Mouse (Mus musculus): Measurements from ENCODE around the gene Fam160a1. TPM values are rescaled to one million over a fixed set of nuclear protein-coding genes. Genes with fewer than 3 reads are reported as not detected.
A peak's percentile ranks its signal among the peaks of the same experiment; 100 is the strongest.

Fam160a1 gene
- polyA plus RNA-seq, 1 experiment from 2014 or later, result 8.9 TPM

DNA sequence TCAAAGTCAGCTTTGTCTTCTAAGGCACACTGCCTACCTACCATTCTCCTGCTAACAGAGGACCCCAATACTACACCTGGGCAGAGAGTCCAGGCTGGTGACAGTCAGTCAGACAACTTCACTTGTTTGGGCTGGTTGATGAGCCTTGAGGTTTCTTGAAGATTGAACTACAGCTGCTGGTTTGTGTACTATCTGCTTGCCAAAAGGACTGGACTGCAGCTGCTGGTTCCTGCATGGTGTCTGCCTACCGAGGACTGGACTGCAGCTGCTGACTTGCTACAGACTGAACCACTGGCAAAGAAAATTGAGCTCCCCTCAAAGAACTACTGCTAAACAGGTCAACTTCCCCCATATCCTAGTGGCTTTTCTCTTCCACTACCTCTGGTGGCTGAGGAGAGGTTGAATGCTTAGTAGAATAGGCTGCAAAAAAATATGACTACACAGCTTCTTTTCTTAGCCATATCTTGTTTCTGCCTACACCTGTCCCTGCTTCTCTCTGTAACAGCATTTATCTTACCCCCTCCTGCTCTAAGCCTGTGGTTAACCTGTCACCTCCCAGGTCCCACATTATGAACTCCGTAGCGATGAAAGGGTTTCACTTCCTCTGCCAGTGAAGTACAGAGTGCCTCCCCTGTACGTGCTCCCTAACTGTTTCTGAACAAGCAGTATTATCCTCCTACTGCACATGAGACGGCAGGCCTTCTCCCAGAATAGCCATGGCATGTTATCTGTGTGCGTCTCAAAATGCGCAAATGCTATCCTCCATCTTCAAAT is 103.0 kb downstream of the Fam160a1 start:
- TF ChIP-seq EP300 (optimal IDR thresholded peaks at IDR 0.05) (no peak), CTCF (IDR thresholded peaks at IDR 0.05; ENCODE audit: low read depth) (no peak)
- DNase-seq (ENCODE audit: low spot score), result peak; percentile 7
- Histone ChIP-seq H3K4me1 (replicated peaks; ENCODE audit: control insufficient read depth, insufficient read depth) (no peaks in the 10 kb centered on the region), H3K36me3 (ENCODE audit: control insufficient read depth, insufficient read depth, low read length) (no peaks in the 10 kb centered on the region), H3K4me2 (replicated peaks; ENCODE audit: low read depth) (no peak overlapping the region), H3K9ac (ENCODE audit: low read length) (no peak overlapping the region), H3K27me3 (ENCODE audit: control insufficient read depth, insufficient read depth, low read length) (no peaks in the 10 kb centered on the region), H3K27ac (replicated peaks) (no peak overlapping the region), H3K9me3 (ENCODE audit: control insufficient read depth, low read length) (no peaks in the 10 kb centered on the region), H3K4me3 (ENCODE audit: low read depth, low read length) (no peak overlapping the region)
- ATAC-seq (ENCODE audit: low FRiP score, low TSS enrichment), result no peak
- WGBS, result 85% methylated on average over 7 of the region's 7 CpGs

- Histone ChIP-seq H3K27ac (replicated peaks) (no peak overlapping the region), H3K4me3 (ENCODE audit: low read depth, low read length) (no peak overlapping the region), H3K4me2 (replicated peaks; ENCODE audit: low read depth) (no peak overlapping the region), H3K9ac (ENCODE audit: low read length) (no peak overlapping the region), H3K4me1 (replicated peaks; ENCODE audit: control insufficient read depth, insufficient read depth) (no peaks in the 10 kb centered on the region), H3K36me3 (ENCODE audit: control insufficient read depth, insufficient read depth, low read length) (no peaks in the 10 kb centered on the region), H3K27me3 (ENCODE audit: control insufficient read depth, insufficient read depth, low read length) (no peaks in the 10 kb centered on the region), H3K9me3 (ENCODE audit: control insufficient read depth, low read length) (no peaks in the 10 kb centered on the region)
- 27% methylated on average over 8 of the region's 8 CpGs for WGBS
- DNase-seq (ENCODE audit: low spot score) (peak; percentile 44), ATAC-seq (ENCODE audit: low FRiP score, low TSS enrichment) (0 out of 2 replicates have a peak, but pooled peaks have one; percentile 39)
- TF ChIP-seq EP300 (optimal IDR thresholded peaks at IDR 0.05) (no peak), CTCF (IDR thresholded peaks at IDR 0.05; ENCODE audit: low read depth) (no peak)
Observed at GRCm38 (mm10) chr3:85710695-85711094, 106.4 kb downstream of the Fam160a1 start.

GRCm38 (mm10) chr3:85707421-85707820 is 109.7 kb downstream of the Fam160a1 start:
- H3K27ac ChIP-seq (replicated peaks), result no peak overlapping the region
- H3K4me2 ChIP-seq (replicated peaks; ENCODE audit: low read depth), result no peak overlapping the region
- DNase-seq (ENCODE audit: low spot score) (peak; percentile 28), ATAC-seq (ENCODE audit: low FRiP score, low TSS enrichment) (no peak)
- H3K27me3 ChIP-seq (ENCODE audit: control insufficient read depth, insufficient read depth, low read length), result no peaks in the 10 kb centered on the region
- 35% methylated on average over 7 of the region's 7 CpGs for WGBS
- no peaks in the 10 kb centered on the region for H3K4me1 ChIP-seq (replicated peaks; ENCODE audit: control insufficient read depth, insufficient read depth)
- no peaks in the 10 kb centered on the region for H3K36me3 ChIP-seq (ENCODE audit: control insufficient read depth, insufficient read depth, low read length)
- TF ChIP-seq EP300 (optimal IDR thresholded peaks at IDR 0.05) (no peak), CTCF (IDR thresholded peaks at IDR 0.05; ENCODE audit: low read depth) (peak; percentile 85)
- H3K9me3 ChIP-seq (ENCODE audit: control insufficient read depth, low read length), result no peaks in the 10 kb centered on the region
- no peak overlapping the region for H3K9ac ChIP-seq (ENCODE audit: low read length)
- H3K4me3 ChIP-seq (ENCODE audit: low read depth, low read length), result no peak overlapping the region

DNA sequence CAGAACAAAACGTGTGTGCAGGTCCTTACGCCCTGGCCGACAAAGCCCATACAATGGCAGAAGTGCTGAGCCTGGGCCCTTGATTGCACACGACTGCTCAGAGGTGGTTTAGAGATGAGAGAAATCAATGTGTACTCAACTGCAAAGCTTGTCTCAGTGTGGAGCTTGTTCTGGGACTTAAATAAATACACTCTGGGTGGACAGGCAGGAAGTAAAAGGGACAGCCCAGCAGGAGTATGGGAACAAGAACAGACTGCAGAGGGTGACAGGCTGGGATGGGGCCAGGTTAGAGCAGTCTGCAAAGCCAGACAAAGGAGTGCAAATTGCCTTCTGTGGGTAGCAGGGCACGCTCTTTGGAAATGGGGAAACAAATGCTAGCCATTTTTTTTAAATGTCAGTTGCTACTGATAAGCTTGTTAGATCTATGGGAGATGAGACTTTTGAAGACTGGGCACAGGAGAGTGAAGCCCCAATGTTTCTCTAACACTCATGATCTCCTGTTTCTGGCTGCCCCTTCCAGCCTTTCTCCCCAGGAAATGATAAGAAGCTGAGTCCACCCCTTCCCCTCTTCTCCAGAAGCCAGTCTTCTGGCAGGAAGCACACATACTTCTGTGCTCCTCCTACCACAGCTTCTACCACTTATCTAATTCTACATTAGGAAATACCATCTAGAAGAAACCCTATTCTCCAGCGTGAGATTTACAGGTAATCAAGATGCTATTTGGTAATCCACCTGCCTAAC is 113.8 kb downstream of the Fam160a1 start:
- no peaks in the 10 kb centered on the region for H3K9me3 ChIP-seq (ENCODE audit: control insufficient read depth, low read length)
- H3K36me3 ChIP-seq (ENCODE audit: control insufficient read depth, insufficient read depth, low read length), result no peaks in the 10 kb centered on the region
- no peaks in the 10 kb centered on the region for H3K4me1 ChIP-seq (replicated peaks; ENCODE audit: control insufficient read depth, insufficient read depth)
- 38% methylated on average over 6 of the region's 6 CpGs for WGBS
- no peak overlapping the region for H3K4me3 ChIP-seq (ENCODE audit: low read depth, low read length)
- H3K4me2 ChIP-seq (replicated peaks; ENCODE audit: low read depth), result no peak overlapping the region
- TF ChIP-seq CTCF (IDR thresholded peaks at IDR 0.05; ENCODE audit: low read depth) (no peak), EP300 (optimal IDR thresholded peaks at IDR 0.05) (no peak)
- H3K9ac ChIP-seq (ENCODE audit: low read length), result no peak overlapping the region
- H3K27me3 ChIP-seq (ENCODE audit: control insufficient read depth, insufficient read depth, low read length), result no peaks in the 10 kb centered on the region
- ATAC-seq (ENCODE audit: low FRiP score, low TSS enrichment) (peak; percentile 71), DNase-seq (ENCODE audit: low spot score) (peak; percentile 37)
- H3K27ac ChIP-seq (replicated peaks), result no peak overlapping the region

GRCm38 (mm10) chr3:85698496-85698895 is 118.6 kb downstream of the Fam160a1 start:
- Histone ChIP-seq H3K4me2 (replicated peaks; ENCODE audit: low read depth) (no peak overlapping the region), H3K4me3 (ENCODE audit: low read depth, low read length) (no peak overlapping the region), H3K9ac (ENCODE audit: low read length) (no peak overlapping the region), H3K27me3 (ENCODE audit: control insufficient read depth, insufficient read depth, low read length) (no peaks in the 10 kb centered on the region), H3K9me3 (ENCODE audit: control insufficient read depth, low read length) (no peaks in the 10 kb centered on the region), H3K27ac (replicated peaks) (no peak overlapping the region), H3K4me1 (replicated peaks; ENCODE audit: control insufficient read depth, insufficient read depth) (no peaks in the 10 kb centered on the region), H3K36me3 (ENCODE audit: control insufficient read depth, insufficient read depth, low read length) (no peaks in the 10 kb centered on the region)
- DNase-seq (ENCODE audit: low spot score) (no peak), ATAC-seq (ENCODE audit: low FRiP score, low TSS enrichment) (no peak)
- TF ChIP-seq EP300 (optimal IDR thresholded peaks at IDR 0.05) (no peak), CTCF (IDR thresholded peaks at IDR 0.05; ENCODE audit: low read depth) (no peak)
- WGBS, result 78% methylated on average over 4 of the region's 4 CpGs

DNA sequence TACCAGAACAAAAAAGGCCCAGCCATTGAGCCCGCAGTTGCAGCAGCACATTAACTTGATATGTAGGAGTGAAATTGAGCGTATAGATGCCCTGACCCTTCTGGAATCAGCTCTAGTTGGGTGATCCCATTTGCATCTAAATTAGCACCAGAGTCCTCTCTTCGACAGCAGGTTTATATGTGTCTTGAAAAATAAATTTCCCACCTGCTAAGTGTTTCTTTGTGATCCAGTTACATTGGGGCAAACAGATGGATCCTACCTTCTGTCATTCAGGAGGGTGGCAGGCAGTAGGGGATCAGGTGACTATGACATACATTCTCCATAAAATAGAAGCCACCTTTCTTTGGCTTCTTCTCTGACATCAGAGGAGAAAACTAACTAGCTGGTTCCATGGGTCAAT is 122.0 kb downstream of the Fam160a1 start:
- no peaks in the 10 kb centered on the region for H3K9me3 ChIP-seq (ENCODE audit: control insufficient read depth, low read length)
- ATAC-seq (ENCODE audit: low FRiP score, low TSS enrichment), result no peak
- no peak overlapping the region for H3K4me3 ChIP-seq (ENCODE audit: low read depth, low read length)
- H3K36me3 ChIP-seq (ENCODE audit: control insufficient read depth, insufficient read depth, low read length), result no peaks in the 10 kb centered on the region
- H3K4me2 ChIP-seq (replicated peaks; ENCODE audit: low read depth), result no peak overlapping the region
- no peaks in the 10 kb centered on the region for H3K27me3 ChIP-seq (ENCODE audit: control insufficient read depth, insufficient read depth, low read length)
- no peak for DNase-seq (ENCODE audit: low spot score)
- H3K27ac ChIP-seq (replicated peaks), result no peak overlapping the region
- H3K9ac ChIP-seq (ENCODE audit: low read length), result no peak overlapping the region
- H3K4me1 ChIP-seq (replicated peaks; ENCODE audit: control insufficient read depth, insufficient read depth), result no peaks in the 10 kb centered on the region
- TF ChIP-seq EP300 (optimal IDR thresholded peaks at IDR 0.05), result no peak
- no peak for TF ChIP-seq CTCF (IDR thresholded peaks at IDR 0.05; ENCODE audit: low read depth)
- 81% methylated on average over 3 of the region's 3 CpGs for WGBS
